Mouse (Mus musculus) lung, postnatal 14 days (tissue): ENCODE results near the gene Fam98c.
A peak's percentile ranks its signal among the peaks of the same experiment; 100 is the strongest.
"Not testable (repeated sequence)": the region's sequence is repeated elsewhere in the genome, so short reads cannot be mapped to it uniquely, and the experiment has no call there.

Experiments used
- DNase-seq: peaks from one replicate; pipeline ENCODE4 v3.0.0; 2021

Gene Fam98c

DNA sequence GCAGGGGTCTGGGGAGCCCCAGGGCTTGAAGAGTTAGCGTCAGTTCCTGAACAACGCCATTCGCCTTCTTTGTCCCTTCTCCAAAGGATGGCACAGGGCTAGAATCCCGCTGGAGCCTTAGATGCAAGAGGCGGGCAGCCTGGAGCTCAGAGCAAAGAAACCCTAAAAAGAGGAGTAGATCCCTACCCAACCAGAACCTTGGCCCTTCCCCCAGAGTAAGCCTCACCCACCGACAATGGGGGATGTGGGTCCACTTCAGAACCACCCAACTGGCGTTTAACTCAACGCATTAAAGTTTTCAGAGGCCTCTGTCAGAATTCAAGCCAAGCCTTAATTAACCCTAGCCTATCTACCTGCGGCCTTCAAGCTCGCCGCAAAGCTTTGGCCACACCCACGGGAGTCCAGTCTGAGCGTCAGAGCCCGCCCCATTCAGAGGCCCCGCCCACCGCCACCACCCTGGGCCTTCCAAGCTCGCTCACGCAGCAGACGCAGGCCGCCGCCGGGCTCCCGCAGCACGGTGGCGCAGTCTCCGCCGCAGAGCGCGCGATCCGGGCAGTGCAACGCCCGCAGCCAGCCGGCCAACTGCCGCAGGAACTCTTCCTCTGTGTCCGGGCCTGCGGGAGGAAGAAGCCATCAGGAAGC lies 717 bp downstream of the Fam98c start:
- DNase-seq: peak; percentile 92

DNA sequence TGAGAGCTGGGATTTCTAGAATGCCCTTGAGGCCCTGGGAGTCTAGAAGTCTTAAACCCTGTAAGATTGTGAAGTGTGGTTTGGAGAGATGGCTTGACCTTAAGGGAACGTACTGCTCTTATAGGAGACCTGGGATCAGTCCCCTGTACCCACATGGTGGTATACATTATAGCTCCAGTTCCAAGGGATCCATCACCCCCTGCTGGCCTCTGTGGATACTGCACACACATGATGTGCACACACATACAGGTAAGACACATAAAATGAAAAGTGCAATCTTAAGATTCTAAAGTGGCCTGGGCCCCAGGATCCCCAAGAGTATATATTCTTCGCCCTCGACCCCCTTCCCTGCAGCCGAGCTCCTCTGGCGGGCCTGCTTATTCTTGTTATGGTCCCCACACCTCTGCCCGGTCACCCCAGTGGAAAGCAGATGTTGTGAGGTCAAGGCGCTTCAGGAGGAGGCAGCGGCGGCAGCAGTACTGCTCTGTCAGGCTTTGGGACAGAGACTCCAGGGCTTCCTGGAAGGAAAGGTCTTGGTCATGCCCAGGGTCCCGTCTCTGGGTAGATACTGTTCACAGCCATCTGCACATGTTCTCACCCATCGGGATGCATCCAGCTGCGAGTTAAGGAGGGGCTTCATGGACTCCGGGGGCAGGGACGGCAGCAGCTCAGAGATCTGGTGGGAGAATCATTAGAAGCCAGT lies 1.9 kb downstream of the Fam98c start:
- DNase-seq: no peak

DNA sequence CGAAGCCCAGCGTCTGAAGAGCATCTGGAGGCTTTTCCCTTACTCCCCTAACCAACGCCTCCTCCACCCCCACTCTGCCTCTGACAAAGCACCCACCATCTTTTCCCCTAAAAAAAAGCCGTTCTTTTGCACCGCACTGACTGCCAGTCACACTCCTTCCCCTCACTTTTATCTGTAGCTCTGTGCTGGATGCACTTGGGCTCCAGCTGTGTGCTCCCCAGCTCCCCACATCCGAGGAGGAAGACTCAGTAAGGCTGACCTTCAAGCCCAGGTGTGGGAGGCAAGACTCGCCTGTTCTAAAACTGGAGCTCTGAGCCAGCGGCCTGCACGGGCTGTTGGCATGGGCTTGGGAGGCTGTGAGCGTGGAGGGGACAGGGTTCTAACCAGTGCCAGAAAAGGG lies 4.5 kb downstream of the Fam98c start:
- DNase-seq: no peak

DNA sequence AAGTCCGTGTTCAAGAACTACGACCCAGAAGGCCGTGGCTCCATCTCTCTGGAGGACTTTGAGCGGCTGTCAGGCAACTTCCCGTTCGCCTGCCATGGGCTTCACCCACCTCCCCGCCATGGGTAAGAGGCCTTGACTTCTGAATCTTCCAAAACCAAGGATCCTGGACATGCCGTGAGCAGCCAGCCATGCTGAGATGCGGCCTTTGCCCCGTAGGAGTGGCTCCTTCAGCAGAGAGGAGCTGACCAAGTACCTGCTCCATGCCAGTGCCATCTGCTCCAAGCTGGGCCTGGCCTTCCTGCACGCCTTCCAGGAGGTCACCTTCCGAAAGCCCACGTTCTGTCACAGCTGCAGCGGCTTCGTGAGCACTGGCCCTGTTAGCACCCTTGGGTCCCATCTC lies 7.3 kb downstream of the Fam98c start:
- no peak for DNase-seq

DNA sequence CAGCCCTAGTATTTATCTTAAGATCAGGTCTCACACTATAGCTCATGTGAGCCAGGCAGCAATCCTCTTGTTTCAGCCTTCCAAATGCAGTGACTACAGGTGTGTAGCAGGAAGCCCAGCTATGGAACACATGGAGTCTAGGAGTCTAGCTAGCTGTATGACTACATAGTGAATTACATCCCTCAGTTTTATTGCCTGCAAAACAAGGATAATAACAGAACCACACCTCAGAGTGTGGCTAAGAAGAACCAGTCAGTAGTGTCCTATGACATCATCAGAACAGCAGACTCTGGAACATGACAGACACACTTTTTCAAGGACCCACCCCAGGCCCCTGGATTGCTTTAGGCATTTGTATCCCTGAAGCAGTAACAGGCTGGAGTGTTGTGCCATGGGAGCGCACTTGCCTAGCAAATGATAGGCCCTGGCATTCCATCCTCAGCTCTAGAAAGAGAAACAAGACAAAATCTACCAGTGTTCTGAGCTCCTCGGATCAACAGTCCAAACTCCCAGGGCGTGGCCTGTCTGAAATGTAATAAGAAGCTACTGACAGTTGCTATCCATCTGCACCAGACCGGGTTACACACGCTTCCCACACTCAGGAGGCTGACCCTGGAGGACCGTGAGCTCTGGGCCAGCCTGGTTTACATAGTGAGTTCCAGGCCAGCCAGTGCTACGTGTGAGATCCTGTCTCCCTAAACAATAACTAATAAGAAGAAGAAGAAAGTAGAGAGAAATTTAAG lies 9.2 kb downstream of the Fam98c start:
- no peak for DNase-seq

DNA sequence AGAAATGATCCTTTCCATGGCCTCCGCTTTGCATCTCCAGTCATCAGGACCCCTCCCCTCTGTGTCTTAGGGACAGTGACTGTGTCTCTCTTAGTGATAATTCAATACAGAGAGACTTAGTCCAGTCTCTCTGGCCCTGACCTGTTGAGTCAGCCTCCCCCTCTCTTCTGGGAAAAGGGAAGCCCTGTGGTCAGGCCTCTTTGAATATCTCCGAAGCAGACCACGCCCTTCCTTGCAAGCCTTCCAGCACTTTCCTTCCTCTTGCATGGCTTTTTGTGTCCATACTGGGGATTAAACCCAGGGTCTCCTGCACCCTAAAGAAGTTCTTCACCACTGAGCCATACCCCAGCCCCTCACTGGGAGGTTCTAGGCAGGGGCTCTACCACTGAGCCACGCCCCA lies 12.0 kb downstream of the Fam98c start:
- no peak for DNase-seq

DNA sequence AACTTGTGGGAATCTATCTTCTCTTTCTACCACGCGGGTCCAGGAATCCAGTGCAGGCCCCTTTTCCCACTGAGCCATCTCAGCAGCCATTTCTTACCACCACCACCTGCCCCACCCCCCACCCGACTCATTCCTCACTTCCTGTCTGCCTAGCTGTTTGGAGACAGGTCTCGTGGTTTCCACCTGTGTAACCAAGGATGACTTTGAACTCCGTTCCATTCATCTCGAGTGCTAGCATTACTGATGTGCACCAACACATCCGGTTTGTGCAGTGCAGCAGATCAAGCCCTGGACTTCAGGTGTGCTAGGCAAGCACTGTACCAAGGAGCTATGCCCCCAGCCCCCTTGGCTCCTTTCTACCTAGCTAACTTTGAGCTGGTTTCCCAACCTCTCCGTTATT lies 14.6 kb downstream of the Fam98c start:
- no peak for DNase-seq

DNA sequence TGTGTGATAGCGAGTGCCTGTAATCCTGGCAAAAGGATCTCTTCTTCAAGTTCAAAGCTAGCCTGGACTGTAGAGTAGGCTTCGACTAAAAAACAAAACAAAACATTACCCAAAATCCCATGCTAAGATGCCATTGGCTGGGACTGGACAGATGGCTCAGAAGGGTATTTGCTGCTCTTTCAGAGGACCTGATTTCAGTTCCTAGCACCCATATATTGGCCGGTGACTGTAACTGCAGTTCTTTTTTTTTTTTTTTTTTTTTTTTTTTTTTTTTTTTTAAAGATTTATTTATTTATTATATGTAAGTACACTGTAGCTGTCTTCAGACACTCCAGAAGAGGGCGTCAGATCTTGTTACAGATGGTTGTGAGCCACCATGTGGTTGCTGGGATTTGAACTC lies 16.8 kb downstream of the Fam98c start:
- not testable (repeated sequence) for DNase-seq

DNA sequence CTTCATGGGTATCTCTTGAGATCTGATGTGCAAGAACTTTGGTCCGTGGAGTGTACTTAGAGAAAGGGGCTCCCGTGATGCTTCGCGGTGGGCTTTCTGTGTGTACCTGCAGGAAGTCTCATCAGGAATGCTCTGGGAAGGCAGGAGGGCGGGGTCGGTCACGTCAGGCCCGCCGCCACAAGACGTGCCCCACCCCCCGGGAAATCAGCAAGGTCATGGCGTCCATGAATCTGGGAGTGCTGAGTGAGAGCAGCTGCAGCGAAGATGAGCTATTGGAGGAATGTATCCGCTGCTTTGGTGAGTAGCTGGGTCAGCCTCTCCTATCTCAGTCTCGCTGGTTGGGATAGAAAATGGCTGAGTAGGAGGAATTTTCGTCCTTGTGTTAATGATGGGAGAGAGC lies 18.6 kb downstream of the Fam98c start:
- DNase-seq: no peak

DNA sequence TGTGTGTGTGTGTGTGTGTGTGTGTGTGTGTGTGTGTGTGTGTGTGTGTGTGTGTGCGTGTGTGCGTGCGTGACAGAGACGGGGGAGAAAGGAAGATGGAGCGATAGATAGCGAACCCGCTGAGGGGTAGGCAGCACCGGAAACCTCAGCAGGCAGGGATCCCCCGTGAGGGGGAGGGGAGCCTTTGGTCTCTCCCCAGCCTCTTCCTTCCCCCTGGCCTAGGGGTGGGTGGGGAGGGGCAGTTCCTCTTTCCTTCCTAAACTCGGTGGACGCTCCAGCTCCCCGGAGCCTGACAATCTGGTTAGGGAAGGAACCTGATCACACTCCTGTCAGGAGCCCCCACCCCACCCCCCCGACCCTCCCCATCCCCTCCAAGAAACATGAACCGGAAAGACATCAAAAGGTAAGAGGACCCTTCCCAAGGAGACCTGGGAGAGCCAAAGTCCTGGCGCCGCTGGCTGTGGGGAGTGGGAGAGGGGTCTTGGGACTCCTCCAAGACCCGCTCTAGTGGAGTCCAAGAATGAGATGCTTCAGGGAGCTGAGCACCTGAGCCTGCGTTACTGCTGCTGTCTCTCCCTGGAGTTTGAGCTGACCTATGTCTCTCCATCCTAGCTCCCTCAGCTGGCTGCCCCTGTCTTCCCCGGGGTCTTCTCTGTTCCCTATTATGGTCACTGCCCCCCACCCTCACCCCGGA lies 21.2 kb downstream of the Fam98c start, which contains the start of gene Rasgrp4:
Gene Rasgrp4 (plus strand): TSS at position 159 of the 694 bp plus-strand sequence.
- DNase-seq: peak; percentile 31

DNA sequence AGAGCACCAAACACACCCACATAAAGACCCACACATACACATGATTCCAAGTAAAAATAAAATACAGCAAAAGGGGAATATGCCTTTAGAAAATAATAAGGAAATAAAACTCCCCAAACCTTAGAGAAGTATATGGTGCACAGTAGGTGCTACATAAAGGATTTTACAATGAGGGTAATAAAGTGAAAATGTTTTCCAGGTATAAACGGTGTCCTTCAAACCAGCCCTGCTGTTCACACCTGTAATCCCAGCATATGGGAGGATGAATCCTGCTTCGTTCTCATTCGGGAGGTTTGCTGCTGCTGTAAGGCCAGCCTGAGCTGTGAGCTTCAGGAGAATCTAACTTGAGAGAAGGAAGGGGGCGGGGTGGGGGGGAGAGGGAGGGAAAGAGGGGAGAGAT lies 21.8 kb downstream of the Fam98c start:
- DNase-seq: no peak

DNA sequence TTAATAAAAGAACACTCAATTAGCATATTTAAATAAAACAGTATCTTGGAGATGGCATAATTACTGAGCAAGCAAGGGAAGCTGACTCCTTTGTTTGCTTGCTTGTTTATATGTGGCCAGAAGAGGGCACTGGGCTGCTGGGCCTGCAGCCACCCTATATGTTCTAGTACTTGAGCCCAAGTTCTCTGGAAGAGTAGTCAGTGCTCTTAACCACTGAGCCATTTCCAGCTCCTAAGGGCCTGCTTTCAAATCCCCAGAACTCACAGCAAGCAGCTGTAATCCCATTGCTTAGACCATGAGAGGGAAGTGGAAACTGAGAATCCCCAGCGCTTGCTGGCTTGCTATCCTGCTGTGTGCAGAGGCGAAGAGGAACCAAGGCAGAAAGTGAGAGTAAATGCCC lies 27.3 kb downstream of the Fam98c start:
- no peak for DNase-seq

DNA sequence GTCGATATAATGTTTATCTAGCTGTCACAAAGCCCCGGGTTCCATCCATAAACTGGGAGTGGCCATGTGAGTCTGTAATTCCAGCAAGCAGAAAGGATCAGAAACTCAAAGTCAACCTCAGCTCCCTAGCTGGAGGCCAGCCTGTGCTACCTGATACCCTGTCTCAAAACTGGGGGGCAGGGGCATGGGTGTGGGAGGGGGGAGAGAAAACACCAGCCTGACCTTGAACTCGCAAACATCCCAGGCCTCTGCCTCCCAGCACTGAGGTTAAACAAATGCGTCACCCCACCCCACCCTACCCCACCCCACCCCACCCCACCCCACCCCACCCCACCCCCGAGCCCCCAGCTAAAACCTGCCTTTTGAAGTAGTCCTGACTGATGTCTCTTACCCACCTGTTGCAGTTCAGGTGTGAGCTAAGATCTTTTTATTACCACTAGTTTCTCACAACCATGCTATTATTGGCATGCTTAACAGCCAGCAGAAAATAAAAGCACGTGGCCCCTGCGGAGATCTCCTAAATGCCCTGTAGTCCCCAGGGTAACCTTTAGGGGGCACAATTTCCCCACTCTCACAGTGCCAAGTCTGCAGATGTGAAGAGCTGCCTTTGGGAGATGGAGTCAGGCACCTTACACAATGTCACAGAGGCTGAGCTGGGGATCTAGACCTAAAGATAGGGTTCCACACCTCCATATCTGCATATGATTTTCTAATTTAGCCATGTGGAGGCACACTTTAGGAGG lies 29.7 kb downstream of the Fam98c start:
- DNase-seq: peak; percentile 80

DNA sequence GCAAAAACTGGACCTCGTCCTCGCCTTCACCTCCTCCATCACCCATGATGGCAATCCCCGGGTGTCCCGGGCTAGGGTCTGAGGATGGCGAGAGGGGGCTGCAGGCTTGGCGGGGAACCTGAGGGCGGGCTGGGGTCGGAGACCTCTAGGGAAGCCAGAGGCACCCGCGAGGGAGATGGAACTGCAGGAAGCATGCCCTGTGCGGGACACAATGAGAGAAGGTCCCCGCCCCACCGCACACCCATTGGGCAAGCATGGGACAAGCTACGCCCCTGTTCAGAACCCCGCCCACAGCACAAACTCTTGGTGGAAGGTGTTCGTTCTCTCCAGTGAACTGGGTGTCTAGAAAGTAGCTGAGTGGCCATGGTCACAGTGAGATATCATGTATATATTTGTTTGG lies 31.1 kb downstream of the Fam98c start, which contains the start of gene Ryr1:
Gene Ryr1 (minus strand): TSS at position 210 of the 400 bp plus-strand sequence.
- DNase-seq: peak; percentile 57

DNA sequence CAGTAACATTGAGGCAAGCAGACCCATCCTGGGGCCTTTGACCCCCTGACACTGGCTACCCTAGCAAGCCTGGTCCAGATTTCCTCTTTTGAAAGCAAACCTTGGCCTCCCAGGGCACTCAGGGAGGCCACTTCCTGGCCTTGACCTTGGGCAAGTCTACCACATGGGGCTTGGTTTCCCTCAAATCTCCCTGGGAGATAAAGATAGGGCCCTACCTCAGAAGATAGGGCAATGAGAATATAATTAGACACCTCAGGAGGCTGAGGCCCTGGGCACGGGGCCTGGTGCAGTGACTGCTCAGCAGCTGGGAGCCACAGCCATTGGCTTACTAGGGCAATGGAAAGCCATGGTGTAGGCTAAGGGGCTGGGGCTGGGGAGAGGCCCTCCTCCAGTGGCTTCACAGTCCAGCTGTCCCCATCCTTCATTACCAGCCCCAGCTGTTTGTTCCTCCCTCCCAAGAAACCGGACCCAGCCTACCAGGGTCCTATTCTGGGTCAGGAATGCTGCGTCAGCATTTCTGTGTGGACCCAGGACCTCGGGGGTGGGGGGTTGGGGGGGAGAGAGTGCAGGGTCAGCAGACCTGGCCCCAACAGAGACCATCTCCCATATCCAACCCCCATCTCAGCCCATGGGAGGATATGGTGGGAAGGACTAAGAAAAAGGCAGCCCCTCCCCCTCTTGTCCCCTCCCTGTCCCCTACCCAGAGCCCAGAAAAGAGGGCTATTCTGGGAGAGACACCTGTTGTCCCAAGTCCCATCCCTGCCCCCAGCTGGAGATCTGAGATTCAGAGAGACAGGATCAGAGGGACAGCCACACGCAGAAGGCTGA lies 32.3 kb downstream of the Fam98c start:
- no peak for DNase-seq

DNA sequence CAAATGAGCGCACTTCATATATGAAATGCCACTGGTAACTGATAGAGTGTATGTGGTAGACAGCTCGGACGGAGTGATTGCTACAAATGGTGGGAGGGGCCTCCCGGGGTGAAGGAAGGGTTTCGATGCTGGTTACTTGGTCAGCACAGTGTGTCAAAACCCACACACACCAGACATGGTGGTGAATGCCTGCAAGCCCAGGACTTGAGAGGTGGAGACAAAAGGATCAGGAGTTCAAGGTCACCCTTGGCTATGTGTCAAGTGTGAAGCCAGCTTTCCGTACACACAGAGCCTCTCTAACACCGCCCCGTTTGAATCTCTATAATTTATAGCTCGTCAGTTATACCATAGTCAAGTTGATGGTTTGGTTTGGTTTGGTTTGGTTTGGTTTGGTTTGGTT lies 33.2 kb downstream of the Fam98c start:
- no peak for DNase-seq

DNA sequence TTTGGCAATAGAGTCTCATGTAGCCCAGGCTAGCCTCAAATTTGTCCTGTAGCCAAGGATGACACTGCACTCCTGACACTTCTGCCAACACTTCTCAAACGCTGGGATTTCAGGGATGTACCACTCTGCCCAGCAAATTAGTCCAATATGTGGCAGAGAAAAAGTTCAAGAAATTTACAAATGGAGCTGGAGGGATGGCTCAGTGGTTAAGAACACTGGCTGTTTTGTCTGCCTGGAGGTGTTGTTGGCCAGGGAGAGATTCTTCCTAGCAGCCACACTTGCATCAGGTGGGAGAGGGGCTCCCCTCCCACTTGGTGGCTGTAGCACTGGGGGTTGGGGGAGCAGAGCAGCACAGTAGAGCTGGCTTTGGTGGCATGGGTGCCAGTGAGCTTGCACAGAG lies 36.5 kb downstream of the Fam98c start:
- no peak for DNase-seq

DNA sequence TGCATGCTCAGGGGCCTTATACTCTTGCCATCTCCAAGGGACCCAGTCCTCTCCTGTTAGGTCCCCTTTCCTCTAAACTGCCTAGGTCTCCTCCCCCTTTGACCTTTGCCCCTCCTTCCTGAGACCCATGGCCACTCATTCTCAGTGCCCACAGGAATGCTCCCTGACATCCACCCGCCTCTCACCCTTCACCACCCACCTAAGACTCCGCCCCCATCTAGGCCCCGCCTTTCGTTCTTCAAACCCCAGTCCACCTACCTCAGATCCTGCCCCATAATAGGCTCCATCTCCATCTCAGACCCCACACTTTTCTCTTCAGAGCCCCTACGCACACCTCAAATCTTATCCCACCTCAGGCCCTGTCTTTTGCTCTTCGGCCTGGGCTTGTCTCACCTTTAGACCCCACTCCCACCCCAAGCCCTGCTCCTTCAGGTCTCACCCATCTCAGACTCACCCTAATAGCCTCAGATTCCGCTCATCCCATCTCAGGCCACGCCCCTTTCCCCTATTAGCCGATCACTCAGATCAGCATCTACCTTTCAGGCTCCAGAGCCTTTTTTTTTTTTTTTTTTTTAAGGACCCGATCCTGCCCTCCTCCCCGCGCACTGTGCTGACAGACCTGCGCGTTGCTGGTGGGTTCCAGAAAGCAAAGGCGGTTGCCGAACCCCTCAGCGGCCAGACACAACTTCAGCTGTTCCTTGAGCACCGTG lies 37.7 kb downstream of the Fam98c start:
- no peak for DNase-seq

DNA sequence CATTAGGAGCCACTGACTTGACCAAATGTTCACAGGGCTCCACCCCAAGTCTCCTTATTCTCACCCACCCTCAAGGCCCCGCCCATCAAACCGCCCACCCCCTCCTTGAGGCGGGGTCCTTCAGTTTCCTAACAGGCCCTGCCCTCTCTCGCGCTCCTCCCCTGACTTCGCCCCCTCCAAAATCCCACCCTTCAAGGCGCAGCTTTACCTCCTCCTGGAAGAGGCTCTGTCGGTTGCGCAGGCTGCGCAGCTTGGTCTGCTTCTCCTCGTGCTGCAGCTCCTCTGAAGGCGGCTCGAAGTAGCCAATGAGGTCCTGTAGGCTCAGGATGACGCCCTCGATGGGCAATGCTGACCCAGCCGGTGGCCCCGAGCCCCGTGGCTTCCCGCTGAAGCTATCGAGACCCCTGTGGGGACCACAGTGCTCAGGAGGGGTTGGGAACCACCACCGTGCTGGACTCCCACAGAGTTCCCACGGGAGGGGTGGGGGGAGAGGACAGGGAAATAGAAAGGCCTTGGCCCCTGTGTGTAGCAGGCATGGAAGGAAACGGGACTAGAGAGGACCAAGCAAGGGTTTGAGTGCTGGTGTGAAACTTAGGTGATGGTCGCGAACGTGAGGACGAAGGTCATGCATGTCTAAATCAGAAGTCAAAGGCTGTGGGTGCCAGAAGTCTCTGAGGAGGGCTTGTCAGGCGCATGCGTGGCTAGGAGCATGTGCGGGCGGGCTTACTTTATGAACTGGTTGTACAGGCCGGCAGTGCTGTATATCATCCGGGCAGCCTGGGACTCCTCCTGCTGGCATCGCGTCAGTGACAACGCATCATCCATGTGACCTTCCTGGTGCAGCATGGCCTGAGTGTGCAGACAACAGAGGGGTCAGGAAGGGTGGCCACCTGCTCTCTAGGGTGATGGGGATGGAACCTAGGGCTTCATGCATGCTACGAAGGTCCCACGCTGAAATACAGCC lies 46.8 kb downstream of the Fam98c start:
- DNase-seq: peak; percentile 65
